Mouse (Mus musculus) urinary bladder, postnatal 4 days (tissue): ENCODE data around the gene Il4ra.

Experiments used
- DNase-seq, 2 experiments: peaks; one replicate each; pipeline ENCODE4 v3.0.0; 2021 to 2022; ENCODE audit warnings: low spot score in 2 of 2

Gene Il4ra

GRCm38 (mm10) chr7:125571891-125572290, 20.0 kb downstream of the Il4ra start:
- no peak for DNase-seq

GRCm38 (mm10) chr7:125572737-125573136, 20.8 kb downstream of the Il4ra start:
- no peak for DNase-seq

GRCm38 (mm10) chr7:125573849-125574248, 21.9 kb downstream of the Il4ra start:
- DNase-seq, result no peak

GRCm38 (mm10) chr7:125574832-125575231, 22.9 kb downstream of the Il4ra start:
- no peak for DNase-seq

- DNase-seq, result no peak
Measured at GRCm38 (mm10) chr7:125575738-125576540, 24.0 kb downstream of the Il4ra start.

GRCm38 (mm10) chr7:125576982-125577381, 25.1 kb downstream of the Il4ra start:
- peak; percentile 71 to 84 for DNase-seq

- no peak for DNase-seq
Measured at GRCm38 (mm10) chr7:125577486-125578088, 25.7 kb downstream of the Il4ra start.

- no peak for DNase-seq
Measured at GRCm38 (mm10) chr7:125578106-125578505, 26.2 kb downstream of the Il4ra start.

- no peak for DNase-seq
Measured at GRCm38 (mm10) chr7:125579545-125580219, 27.8 kb downstream of the Il4ra start.

- no peak for DNase-seq
Measured at GRCm38 (mm10) chr7:125580220-125580549, 28.3 kb downstream of the Il4ra start.

GRCm38 (mm10) chr7:125580625-125581316, 28.9 kb downstream of the Il4ra start:
- no peak for DNase-seq

GRCm38 (mm10) chr7:125581317-125581672, 29.4 kb downstream of the Il4ra start:
- peak; percentile 82 to 91 for DNase-seq

- DNase-seq, result no peak
Measured at GRCm38 (mm10) chr7:125583325-125584004, 31.5 kb downstream of the Il4ra start.

- no peak for DNase-seq
Measured at GRCm38 (mm10) chr7:125584005-125584369, 32.1 kb downstream of the Il4ra start.

- no peak for DNase-seq
Measured at GRCm38 (mm10) chr7:125586355-125586754, 34.4 kb downstream of the Il4ra start.

- no peak for DNase-seq
Measured at GRCm38 (mm10) chr7:125588721-125589120, 36.8 kb downstream of the Il4ra start.

- no peak for DNase-seq
Measured at GRCm38 (mm10) chr7:125589896-125590295, 38.0 kb downstream of the Il4ra start.

- DNase-seq, result no peak
Measured at GRCm38 (mm10) chr7:125593831-125594230, 41.9 kb downstream of the Il4ra start.

- DNase-seq, result no peak
Measured at GRCm38 (mm10) chr7:125596406-125596805, 44.5 kb downstream of the Il4ra start.

GRCm38 (mm10) chr7:125597083-125597482, 45.2 kb downstream of the Il4ra start:
- DNase-seq, result no peak

- DNase-seq, result no peak
Measured at GRCm38 (mm10) chr7:125597516-125598347, 45.8 kb downstream of the Il4ra start.
